Mouse (Mus musculus): ENCODE results near the gene Osbpl6.
A peak's percentile ranks its signal among the peaks of the same experiment; 100 is the strongest.

The Osbpl6 gene

DNA sequence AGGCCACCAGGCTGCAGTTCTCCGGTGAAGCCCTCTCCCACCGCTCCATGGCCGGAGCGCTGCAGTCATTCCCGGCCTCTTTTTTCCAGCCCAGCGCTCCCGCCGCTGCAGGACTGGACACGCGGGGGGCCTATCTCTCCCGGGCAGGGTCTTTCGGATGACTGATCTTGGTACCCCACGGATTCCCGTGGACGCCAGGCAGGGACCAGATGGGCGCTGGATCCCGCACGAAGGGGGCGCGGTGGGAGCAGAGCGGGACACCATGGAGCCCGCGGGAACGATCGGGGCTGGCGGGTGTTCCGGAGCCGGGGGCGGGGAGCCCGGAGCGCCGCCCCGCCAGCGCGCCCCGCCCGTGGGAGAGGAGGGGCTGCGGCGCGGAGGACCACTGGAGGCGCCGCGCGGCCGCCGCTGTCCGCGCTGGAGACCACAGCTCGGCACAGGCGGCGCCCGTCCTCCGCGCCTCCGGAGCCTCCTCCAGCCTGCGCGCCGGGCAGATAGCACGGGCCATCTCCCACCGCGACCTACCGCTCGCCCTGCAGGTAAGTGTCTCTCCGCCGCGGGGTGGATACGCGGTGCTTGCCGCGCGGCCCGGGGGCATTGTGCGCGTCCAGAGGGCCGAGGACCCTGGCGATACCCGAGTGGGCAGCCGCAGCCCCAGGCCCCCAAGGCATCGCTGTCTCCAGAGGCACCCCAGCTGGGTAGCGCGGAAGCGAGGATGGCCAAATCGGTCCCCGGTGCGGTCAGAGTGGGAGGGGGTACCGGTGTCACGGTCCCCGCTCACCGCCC is at the start of gene Osbpl6:
Osbpl6 (plus strand) TSS at position 358 of the 786 bp plus-strand sequence.
- DNase-seq: peak; percentile 79

DNA sequence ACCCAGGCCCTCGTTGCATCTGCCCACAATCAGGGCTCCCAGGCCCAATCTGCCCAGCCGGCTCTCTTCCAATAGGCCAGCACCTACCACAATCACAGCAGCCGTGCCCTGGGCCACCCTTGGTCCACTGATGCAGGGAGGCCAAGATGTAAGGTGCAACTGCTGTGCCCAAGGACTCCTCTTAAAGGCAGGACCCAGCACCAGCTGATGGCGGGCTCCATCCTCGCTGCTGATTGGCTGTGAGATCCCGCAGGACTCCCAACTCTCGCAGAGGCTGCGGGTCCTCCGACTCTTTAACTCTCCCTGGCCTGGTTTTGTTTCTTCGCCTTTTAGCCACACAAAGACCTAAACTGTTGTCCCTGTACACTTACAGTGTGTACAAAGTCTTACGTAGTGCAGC is 46.1 kb upstream of the Osbpl6 start, which contains the start of gene Cyct:
Cyct (minus strand) TSS at position 225 of the 400 bp plus-strand sequence.
- no peak for DNase-seq

DNA sequence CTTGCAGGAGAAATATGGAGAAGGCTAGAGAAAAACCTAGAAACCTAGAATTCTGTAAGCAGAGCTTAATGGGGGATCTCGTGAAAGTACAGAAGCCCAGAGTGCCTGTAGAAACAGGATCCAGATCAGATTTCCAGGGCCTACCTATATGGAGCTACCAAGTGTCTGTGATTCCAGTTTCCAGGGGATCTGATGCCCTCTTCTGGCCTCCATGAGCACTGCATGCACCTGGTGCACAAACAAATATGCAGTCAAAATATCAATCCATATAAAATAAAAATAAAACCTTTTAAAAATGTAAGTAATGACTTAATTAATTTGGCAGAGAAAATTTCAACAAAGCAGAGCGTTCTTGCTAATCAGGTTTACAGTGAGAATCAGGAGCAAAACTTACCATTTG is 44.2 kb upstream of the Osbpl6 start:
- DNase-seq: no peak

GRCm38 (mm10) chr2:76365811-76366210 is 40.5 kb upstream of the Osbpl6 start:
- DNase-seq: no peak

DNA sequence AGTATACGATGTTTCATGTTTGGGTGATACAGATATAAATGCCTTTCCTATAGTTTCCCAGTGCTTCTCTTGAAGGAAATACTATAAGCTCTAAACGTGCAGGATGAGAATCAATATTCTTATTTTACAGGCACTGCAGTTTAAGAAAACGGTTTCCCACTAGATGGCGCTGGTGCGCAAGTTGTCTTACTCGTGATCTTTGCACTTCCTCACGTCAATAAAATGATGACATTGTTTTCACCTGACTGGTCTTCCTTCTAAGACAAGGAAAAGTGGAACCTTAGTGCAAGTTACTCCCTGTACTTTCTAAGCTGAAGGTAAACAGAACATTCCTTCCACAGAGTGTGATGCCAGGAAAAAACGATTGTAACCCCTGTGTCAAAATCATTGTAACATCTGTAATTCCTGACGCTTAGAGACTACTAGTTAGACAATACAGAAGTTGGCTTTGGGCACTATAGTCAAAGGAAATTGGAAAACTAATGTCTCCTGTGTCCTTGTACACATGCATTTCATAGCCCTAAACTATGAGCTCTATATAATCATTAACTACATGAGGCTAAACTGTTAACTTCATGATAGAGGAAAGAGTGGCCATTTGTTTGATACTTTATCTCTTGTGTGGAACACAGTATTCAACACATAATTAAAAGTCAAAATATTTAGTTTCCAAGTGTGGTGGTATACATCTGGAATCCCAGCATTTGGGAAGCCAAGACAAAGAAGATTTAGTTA is 39.0 kb upstream of the Osbpl6 start:
- DNase-seq: peak; percentile 67

GRCm38 (mm10) chr2:76368861-76369660 is 37.2 kb upstream of the Osbpl6 start:
- no peak for DNase-seq

DNA sequence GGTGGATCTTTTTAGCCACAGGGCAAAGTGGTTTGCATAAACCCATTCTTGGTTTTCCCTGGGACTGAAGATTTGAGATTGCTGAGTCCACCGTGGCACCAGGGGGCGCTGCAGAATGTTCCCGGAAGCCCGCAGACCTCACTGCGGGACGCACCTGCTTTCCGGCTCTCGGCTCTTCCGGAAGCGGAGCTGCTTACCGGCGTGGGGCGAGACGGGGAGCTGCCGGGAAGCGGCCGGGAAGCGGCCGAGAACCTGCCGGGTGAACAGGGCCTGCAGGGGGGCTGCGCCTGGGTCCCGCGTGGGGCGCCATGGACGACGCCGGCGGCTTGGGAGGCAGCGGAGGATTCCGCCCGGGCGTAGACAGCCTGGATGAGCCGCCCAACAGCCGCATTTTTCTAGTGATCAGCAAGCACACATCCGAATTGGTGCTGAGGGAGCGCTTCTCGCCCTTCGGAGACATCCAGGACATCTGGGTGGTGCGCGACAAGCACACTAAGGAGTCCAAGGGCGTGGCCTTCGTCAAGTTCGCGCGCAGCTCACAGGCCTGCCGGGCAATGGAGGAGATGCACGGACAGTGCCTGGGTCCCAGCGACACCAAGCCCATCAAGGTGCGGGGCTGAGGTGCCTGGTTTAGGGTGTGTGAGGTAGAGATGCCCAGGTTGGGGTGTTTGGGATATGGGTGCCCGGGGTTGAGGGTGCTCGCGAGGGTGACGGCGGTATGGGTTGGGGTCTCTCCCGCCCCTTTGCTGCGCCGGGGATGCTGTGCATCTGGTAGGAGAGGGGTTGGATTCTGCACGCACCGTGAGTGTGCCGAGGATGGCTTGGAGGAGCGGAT is 36.3 kb upstream of the Osbpl6 start, which contains the start of gene Rbm45:
Rbm45 (plus strand) TSS at position 164 of the 835 bp plus-strand sequence.
- DNase-seq: peak; percentile 90

- no peak for DNase-seq
Observed at GRCm38 (mm10) chr2:76370656-76370922, 35.7 kb upstream of the Osbpl6 start.

- no peak for DNase-seq
Observed at GRCm38 (mm10) chr2:76372244-76372643, 34.1 kb upstream of the Osbpl6 start.

- no peak for DNase-seq
Observed at GRCm38 (mm10) chr2:76374544-76375206, 31.6 kb upstream of the Osbpl6 start.

- no peak for DNase-seq
Observed at GRCm38 (mm10) chr2:76378646-76379045, 27.7 kb upstream of the Osbpl6 start.

GRCm38 (mm10) chr2:76386531-76386930 is 19.8 kb upstream of the Osbpl6 start:
- no peak for DNase-seq

DNA sequence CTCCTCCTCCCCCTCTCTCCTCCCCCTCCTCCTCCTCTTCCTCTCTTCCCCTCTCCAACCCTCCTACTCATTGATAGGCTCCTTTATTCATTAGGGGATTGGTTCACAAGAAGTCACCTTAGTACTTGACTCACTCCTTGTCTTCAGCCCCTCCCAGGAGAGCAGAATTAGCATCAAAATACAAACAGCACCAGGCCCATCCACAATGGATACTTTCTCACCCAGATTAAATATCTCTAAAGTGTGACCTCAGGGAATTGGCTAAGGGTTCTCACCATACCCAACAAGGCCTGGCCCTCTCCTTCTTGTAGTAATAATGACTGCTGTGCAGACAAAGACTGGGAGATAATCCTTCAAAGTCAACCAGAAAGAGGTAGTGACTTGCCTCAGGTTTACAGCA is 6.1 kb upstream of the Osbpl6 start:
- no peak for DNase-seq

- peak; percentile 14 for DNase-seq
Observed at GRCm38 (mm10) chr2:76405596-76406150, 635 bp upstream of the Osbpl6 start.

GRCm38 (mm10) chr2:76406937-76407441 is 681 bp downstream of the Osbpl6 start:
- DNase-seq: peak; percentile 79

GRCm38 (mm10) chr2:76409526-76409925 is 3.2 kb downstream of the Osbpl6 start:
- DNase-seq: no peak

DNA sequence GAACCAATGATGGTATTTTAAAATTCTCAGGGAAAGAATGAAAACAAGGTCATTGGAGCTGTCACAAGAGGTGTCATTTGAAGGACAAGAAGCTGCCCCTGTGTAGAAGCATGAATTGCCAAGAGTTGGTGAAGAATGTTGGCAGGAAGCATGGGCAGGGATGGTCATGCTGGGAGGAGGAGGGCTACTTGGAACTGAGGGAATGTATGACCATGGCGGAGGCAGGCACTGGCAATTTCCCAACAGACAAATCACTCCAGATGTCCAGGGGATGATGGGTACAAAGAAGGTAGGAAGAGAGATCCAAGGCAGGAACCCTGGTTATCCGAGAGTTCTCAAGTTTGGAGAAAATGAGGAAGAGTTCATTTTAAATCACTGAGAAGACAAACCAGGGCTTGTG is 3.7 kb downstream of the Osbpl6 start:
- DNase-seq: no peak

GRCm38 (mm10) chr2:76412924-76413323 is 6.6 kb downstream of the Osbpl6 start:
- DNase-seq: no peak

DNA sequence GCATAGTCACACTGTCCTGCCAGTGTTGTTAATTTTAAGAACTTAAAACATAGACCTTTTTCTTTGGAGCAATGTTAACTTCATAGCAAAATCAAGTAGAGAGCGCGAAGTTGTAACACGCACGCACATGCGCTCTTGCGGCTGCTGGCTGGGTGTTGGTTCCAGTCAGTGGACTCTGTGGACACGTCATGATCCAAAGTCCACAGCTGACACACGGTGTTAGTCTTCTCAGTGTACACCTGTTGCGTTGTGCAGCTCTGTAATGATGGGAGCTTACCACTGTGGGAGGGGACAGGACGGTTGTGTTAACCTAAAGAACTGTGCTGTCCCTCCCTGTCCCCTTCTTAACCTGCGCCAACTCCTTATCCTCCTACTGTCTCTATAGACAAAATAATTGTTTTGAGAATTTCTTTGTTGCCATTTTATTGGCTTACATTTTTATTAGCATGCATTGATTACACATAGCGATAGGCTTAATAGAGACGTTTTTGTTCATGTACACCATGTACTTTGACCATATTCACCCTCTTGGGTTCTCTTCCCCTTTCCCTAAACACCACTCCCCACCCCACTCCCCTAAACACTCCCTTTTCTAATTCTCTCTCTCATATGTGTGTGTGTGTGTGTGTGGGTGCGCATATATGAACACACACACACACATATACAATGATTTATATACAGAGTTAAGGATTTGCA is 11.3 kb downstream of the Osbpl6 start:
- no peak for DNase-seq

DNA sequence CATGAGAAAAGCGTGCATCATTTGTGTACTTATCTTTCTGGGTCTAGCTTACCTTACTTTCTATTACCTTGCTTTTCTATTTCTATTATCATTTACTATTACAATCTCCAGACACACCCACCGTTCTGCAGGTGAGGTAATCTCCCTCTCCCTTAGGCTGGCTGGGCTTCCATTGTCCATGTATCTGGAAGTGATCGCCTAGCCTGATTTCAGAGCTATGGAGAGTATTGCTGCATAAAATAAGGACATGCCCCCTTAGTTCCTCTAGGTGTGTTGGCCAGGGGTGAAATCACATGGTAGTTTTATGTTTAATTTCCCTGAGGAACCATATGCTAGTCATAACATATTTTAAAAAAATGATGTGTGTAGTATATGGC is 11.8 kb downstream of the Osbpl6 start:
- no peak for DNase-seq

DNA sequence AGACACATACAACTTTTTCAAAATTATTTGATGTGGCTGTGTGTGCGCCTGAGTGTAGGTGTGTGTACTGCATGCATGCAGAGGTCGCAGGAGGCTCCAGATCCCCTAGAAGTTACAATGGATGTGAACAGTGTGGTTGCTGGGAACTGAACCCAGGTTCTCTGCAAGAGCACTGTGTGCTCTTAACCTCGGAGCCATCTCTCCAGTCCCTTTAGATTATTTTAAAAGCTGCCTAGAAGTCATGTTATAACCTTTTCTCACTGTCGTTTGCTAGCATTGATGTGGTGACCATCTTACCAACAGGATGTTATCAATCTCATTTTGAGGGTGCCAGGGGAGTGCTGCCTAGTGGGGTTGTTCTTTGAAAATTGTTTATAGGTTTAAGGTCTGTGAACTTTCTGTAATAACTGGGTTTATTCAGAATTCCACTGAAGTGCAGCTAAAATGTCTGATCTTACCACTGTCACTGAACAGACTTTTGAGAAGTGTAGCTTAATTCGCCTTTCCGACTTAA is 15.2 kb downstream of the Osbpl6 start:
- DNase-seq: no peak
